Mouse (Mus musculus) liver, postnatal 0 days (tissue): ENCODE measurements around the gene Rorb. TPM values are rescaled to one million over a fixed set of nuclear protein-coding genes. Genes with fewer than 3 reads are reported as not detected.

Source experiments
- ATAC-seq: fragments of 200-750 bp; cut with Nextera tagmentation; 2 replicates; pipeline ENCODE4 v1.8.0; 2017; ENCODE audit warnings: mild to moderate bottlenecking, moderate library complexity
- DNase-seq: peaks from one replicate; pipeline ENCODE4 v3.0.0-alpha.2; 2016
- H3K27ac ChIP-seq: fragments of 300-500 bp; sonication (generic); 2 replicates; pipeline ENCODE4 v1.5.1; 2014; ENCODE audit warnings: antibody characterized with exemption, moderate library complexity, mild to moderate bottlenecking, low read depth
- H3K27me3 ChIP-seq: fragments of 300-500 bp; sonication (generic); 2 replicates; pipeline ENCODE4 v1.6.1; 2014; ENCODE audit warnings: low read length, control low read depth, mixed read lengths; ENCODE audit not compliant: insufficient read depth
- H3K36me3 ChIP-seq: fragments of 300-500 bp; sonication (generic); replicated peaks from 2 replicates; pipeline ENCODE4 v1.6.1; 2014; ENCODE audit warnings: mild to moderate bottlenecking, control low read depth, low read length, moderate library complexity, mixed read lengths; ENCODE audit not compliant: insufficient read depth
- H3K4me1 ChIP-seq: fragments of 300-500 bp; sonication (generic); 2 replicates; pipeline ENCODE4 v1.6.1; 2014; ENCODE audit warnings: antibody characterized with exemption, mild to moderate bottlenecking, control low read depth; ENCODE audit not compliant: insufficient read depth
- H3K4me2 ChIP-seq: fragments of 300-500 bp; sonication (generic); 2 replicates; pipeline ENCODE4 v1.6.1; 2014; ENCODE audit warnings: low read depth, mild to moderate bottlenecking, low read length, moderate library complexity, mixed read lengths
- H3K4me3 ChIP-seq: fragments of 300-500 bp; sonication (generic); 2 replicates; pipeline ENCODE4 v1.5.1; 2014; ENCODE audit warnings: low read depth, low read length
- H3K9ac ChIP-seq: fragments of 300-500 bp; sonication (generic); replicated peaks from 2 replicates; pipeline ENCODE4 v1.6.1; 2014; ENCODE audit warnings: mild to moderate bottlenecking, moderate library complexity
- H3K9me3 ChIP-seq: fragments of 300-500 bp; sonication (generic); 2 replicates; pipeline ENCODE4 v1.6.1; 2016; ENCODE audit warnings: mild to moderate bottlenecking, control low read depth, low read length, mixed read lengths
- CTCF ChIP-seq: sonication (generic); IDR thresholded peaks from 2 replicates; pipeline ENCODE4 v1.5.1; 2016; ENCODE audit warnings: antibody characterized with exemption, low read depth
- EP300 ChIP-seq: IDR thresholded peaks from 2 replicates; pipeline ENCODE4 v1.6.1; 2016; ENCODE audit warnings: antibody characterized with exemption, low read depth, mild to moderate bottlenecking
- WGBS: fragments of 180-500 bp; shearing (Covaris S2); extraction: QIAGEN DNeasy Blood & Tissue Kit; methylation state at CpG from one replicate; pipeline ENCODE4 v1.1.7; 2014; ENCODE audit not compliant: insufficient replicate concordance; 5-methylcytosine and 5-hydroxymethylcytosine counted together
- polyA plus RNA-seq: library from polyadenylated mRNA; unstranded; fragments of >200 nt; fragmentation: Nextera tagmentation; extraction: Ambion mirVana; gene quantifications from 2 replicates; pipeline ENCODE4 v1.2.1, GENCODE M21; 2015

Rorb gene
- polyA plus RNA-seq, 1 experiment from 2014 or later: not detected

GRCm38 (mm10) chr19:18979996-18980395 is 131.0 kb downstream of the Rorb start:
- Histone ChIP-seq H3K9me3 (no peaks in the 10 kb centered on the region), H3K27ac (no peak overlapping the region), H3K4me2 (no peak overlapping the region), H3K4me1 (no peaks in the 10 kb centered on the region), H3K27me3 (no peaks in the 10 kb centered on the region), H3K36me3 (no peaks in the 10 kb centered on the region), H3K4me3 (no peak overlapping the region), H3K9ac (no peak overlapping the region)
- TF ChIP-seq CTCF (no peak), EP300 (no peak)
- WGBS: 70% methylated on average over 5 of the region's 5 CpGs
- DNase-seq (no peak), ATAC-seq (no peak)

GRCm38 (mm10) chr19:18974796-18975660 is 136.0 kb downstream of the Rorb start:
- no peaks in the 10 kb centered on the region for H3K9me3 ChIP-seq
- no peak overlapping the region for H3K4me2 ChIP-seq
- no peaks in the 10 kb centered on the region for H3K27me3 ChIP-seq
- DNase-seq: no peak
- H3K4me1 ChIP-seq: no peaks in the 10 kb centered on the region
- H3K4me3 ChIP-seq: no peak overlapping the region
- no peak for ATAC-seq
- no peak overlapping the region for H3K27ac ChIP-seq
- TF ChIP-seq CTCF (peak; percentile 65), EP300 (no peak)
- H3K36me3 ChIP-seq: no peaks in the 10 kb centered on the region
- no peak overlapping the region for H3K9ac ChIP-seq
- 57% methylated on average over 5 of the region's 5 CpGs for WGBS

- no peak overlapping the region for H3K4me2 ChIP-seq
- no peaks in the 10 kb centered on the region for H3K9me3 ChIP-seq
- no peaks in the 10 kb centered on the region for H3K36me3 ChIP-seq
- TF ChIP-seq CTCF (no peak), EP300 (no peak)
- H3K4me1 ChIP-seq: no peaks in the 10 kb centered on the region
- DNase-seq (no peak), ATAC-seq (no peak)
- H3K27ac ChIP-seq: no peak overlapping the region
- no peak overlapping the region for H3K9ac ChIP-seq
- no peak overlapping the region for H3K4me3 ChIP-seq
- 70% methylated on average over 8 of the region's 8 CpGs for whole genome bisulfite sequencing
- no peaks in the 10 kb centered on the region for H3K27me3 ChIP-seq
Measured at GRCm38 (mm10) chr19:18969386-18969785, 141.6 kb downstream of the Rorb start.

GRCm38 (mm10) chr19:18967307-18967706 is 143.7 kb downstream of the Rorb start:
- Histone ChIP-seq H3K4me1 (no peaks in the 10 kb centered on the region), H3K9ac (no peak overlapping the region), H3K4me2 (no peak overlapping the region), H3K4me3 (no peak overlapping the region), H3K36me3 (no peaks in the 10 kb centered on the region), H3K27me3 (no peaks in the 10 kb centered on the region), H3K27ac (no peak overlapping the region), H3K9me3 (no peaks in the 10 kb centered on the region)
- WGBS: 57% methylated on average over 4 of the region's 4 CpGs
- TF ChIP-seq CTCF (no peak), EP300 (no peak)
- DNase-seq (no peak), ATAC-seq (no peak)

- no peak overlapping the region for H3K4me3 ChIP-seq
- no peak overlapping the region for H3K27ac ChIP-seq
- TF ChIP-seq EP300 (no peak), CTCF (no peak)
- no peaks in the 10 kb centered on the region for H3K4me1 ChIP-seq
- no peak for ATAC-seq
- H3K27me3 ChIP-seq: no peaks in the 10 kb centered on the region
- H3K4me2 ChIP-seq: no peak overlapping the region
- WGBS: 37% methylated on average over 3 of the region's 3 CpGs
- H3K9me3 ChIP-seq: no peaks in the 10 kb centered on the region
- no peaks in the 10 kb centered on the region for H3K36me3 ChIP-seq
- H3K9ac ChIP-seq: no peak overlapping the region
- DNase-seq: no peak
Measured at GRCm38 (mm10) chr19:18959862-18960261, 151.1 kb downstream of the Rorb start.

- no peaks in the 10 kb centered on the region for H3K27me3 ChIP-seq
- no peaks in the 10 kb centered on the region for H3K36me3 ChIP-seq
- DNase-seq (no peak), ATAC-seq (no peak)
- TF ChIP-seq CTCF: no peak
- no peak for TF ChIP-seq EP300
- no peak overlapping the region for H3K4me2 ChIP-seq
- no peaks in the 10 kb centered on the region for H3K4me1 ChIP-seq
- H3K9me3 ChIP-seq: no peaks in the 10 kb centered on the region; the same call in 1 of the 2 replicates
- no peak overlapping the region for H3K4me3 ChIP-seq
- no peak overlapping the region for H3K27ac ChIP-seq
- WGBS: 65% methylated on average over 3 of the region's 3 CpGs
- H3K9ac ChIP-seq: no peak overlapping the region
Measured at GRCm38 (mm10) chr19:18952806-18953205, 158.2 kb downstream of the Rorb start.
